Mouse (Mus musculus): ENCODE measurements around the gene Hydin.

DNA sequence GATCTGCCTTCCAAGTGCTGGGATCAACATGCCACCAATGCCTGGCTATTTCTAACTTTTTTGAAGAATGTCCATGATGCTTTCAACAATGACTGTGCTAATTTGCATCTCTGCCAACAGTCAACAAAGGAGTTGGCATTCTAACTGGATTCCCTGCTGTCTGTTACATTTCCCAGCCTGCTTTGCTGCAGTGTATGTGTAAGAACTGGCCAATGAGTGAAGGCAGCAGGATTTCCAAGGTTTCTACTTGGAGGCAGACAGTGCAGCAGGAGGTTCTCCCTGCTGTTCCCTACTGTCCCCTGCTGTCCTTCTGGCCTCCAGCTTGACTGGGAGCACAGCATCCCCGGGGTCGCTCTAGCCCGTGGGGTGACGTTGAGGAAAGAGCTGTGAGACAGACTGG lies 52.8 kb downstream of the Hydin start:
- no peak for TF ChIP-seq CTCF (IDR thresholded peaks at IDR 0.05; ENCODE audit: insufficient read depth, low read depth, low read length)
- TF ChIP-seq POLR2A (IDR thresholded peaks at IDR 0.05; ENCODE audit: insufficient read depth, low read depth, low read length) = no peak

All from olfactory bulb, adult 2 months (tissue).